Mouse (Mus musculus): Measurements from ENCODE around the gene Gm10282. TPM values are rescaled to one million over a fixed set of nuclear protein-coding genes. Genes with fewer than 3 reads are reported as not detected.

Gm10282 gene
- polyA plus RNA-seq, 1 experiment from 2014 or later: 7.2 TPM

DNA sequence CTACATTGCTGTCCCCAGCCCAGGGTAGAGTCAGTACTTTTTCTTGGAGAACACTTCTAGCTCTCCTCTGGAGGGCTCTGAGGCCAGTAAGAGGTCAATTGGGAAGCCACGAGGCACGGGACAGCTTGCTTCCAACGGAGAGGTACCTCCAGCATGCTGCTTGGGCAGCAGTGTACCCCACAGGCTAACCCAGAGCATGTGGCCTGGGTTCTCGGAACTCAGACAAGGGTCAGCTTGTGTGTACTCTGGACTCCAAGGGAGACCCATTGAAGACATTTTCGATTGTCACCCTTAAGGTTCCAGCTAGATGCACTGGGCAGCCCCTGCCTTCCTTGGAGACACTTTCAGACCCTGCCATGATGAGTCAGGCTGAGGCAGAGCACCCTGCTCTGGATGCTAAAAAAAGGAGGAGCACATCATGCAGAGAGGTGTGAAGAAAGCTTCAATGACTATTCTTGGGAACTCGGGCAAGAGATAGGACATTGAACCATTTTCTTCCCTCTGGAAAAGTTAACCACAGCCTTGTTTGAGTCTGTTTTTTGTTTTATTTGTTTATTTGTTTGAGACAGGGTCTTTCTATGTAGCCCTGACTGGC is 18.2 kb upstream of the Gm10282 start:
- H3K4me1 ChIP-seq (replicated peaks): peaks cover 40% of the 10 kb centered on the region
- 0 out of 2 replicates have a peak overlapping the region, but pooled peaks have one; percentile 18 for H3K4me2 ChIP-seq
- H3K36me3 ChIP-seq (replicated peaks): no peaks in the 10 kb centered on the region
- peaks cover 50% of the 10 kb centered on the region for H3K27me3 ChIP-seq
- H3K9me3 ChIP-seq (replicated peaks): no peaks in the 10 kb centered on the region
- H3K27ac ChIP-seq (replicated peaks): no peak overlapping the region
- no peak overlapping the region for H3K9ac ChIP-seq
- no peak overlapping the region for H3K4me3 ChIP-seq (replicated peaks)
- WGBS (ENCODE audit: insufficient replicate concordance): 42% methylated on average over 6 of the region's 6 CpGs
- no peak for ATAC-seq (ENCODE audit: insufficient read depth)

DNA sequence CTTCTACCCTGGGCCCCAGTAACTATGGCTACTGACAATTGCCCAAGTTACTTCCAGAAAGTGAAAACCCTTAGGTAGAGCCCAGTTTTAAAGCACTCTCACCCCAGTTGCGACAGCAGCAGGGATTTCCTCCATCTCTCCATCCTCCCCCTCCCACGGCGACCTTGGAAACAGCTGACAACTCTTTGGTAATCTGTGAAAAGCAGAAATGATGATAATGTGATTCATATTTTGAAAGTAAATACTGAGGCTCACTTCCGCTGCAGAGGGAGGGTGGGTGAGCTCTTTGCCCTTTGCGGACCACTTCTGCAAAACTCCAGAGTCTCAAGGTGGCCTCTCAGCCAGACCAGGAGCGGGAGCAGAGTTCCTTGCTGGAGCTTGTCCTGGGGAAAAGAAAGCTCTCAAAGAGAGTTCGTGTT is 17.4 kb upstream of the Gm10282 start:
- Histone ChIP-seq H3K36me3 (replicated peaks) (no peaks in the 10 kb centered on the region), H3K4me2 (peak overlapping the region; percentile 81; the same call in 1 of the 2 replicates), H3K27me3 (peaks cover 56% of the 10 kb centered on the region), H3K27ac (replicated peaks) (no peak overlapping the region), H3K9ac (no peak overlapping the region), H3K4me1 (replicated peaks) (peaks cover 44% of the 10 kb centered on the region), H3K9me3 (replicated peaks) (no peaks in the 10 kb centered on the region), H3K4me3 (replicated peaks) (no peak overlapping the region)
- no peak for ATAC-seq (ENCODE audit: insufficient read depth)
- 26% methylated on average over 7 of the region's 7 CpGs for WGBS (ENCODE audit: insufficient replicate concordance)

DNA sequence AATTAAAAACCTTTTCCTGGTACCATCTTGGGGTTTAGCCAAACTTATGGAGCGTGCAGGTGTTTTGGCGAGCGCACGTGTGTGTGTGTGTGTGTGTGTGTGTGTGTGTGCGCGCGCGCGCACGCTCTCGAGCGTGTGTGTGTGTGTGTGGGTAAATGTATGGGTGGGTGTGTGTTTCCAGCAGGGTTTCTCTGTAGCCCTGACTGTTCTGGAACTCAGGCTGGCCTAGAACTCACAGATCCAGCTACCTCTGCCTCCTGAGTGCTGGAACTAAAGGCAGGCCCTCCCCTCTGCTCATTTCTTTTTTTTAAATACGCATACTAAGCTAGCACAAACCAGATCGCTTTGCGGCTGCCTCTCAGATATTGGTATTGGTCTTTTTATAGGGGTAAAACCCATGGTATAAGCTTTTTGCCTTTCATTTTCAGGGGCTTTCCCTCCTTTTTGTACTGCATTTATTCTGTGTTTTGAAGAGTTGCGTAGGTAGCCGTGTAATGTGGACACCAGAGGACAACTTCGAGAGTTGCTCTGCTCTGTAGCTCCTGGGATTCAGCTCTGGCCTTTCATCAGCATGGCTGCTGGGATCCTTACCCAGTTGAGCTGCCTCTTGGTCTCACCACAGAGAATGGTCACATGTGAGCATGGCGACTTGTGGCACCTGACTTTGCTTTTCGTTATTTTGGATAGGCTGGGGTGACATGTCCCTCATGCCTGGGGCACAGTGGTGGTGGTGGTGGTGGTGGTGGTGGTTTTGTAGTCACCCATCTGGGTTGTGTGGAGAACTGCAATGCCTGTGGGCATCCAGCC is 16.8 kb upstream of the Gm10282 start:
- H3K9me3 ChIP-seq (replicated peaks): no peaks in the 10 kb centered on the region
- H3K4me1 ChIP-seq (replicated peaks): peaks cover 51% of the 10 kb centered on the region
- H3K36me3 ChIP-seq (replicated peaks): no peaks in the 10 kb centered on the region
- 0 out of 2 replicates have a peak overlapping the region, but pooled peaks have one; percentile 24 for H3K27ac ChIP-seq (replicated peaks)
- H3K4me2 ChIP-seq: peak overlapping the region; percentile 81; the same call in 1 of the 2 replicates
- 0 out of 2 replicates have a peak overlapping the region, but pooled peaks have one; percentile 62 for H3K4me3 ChIP-seq (replicated peaks)
- H3K27me3 ChIP-seq: peaks cover 59% of the 10 kb centered on the region
- WGBS (ENCODE audit: insufficient replicate concordance): 86% methylated on average over 20 of the region's 20 CpGs
- no peak overlapping the region for H3K9ac ChIP-seq
- no peak for ATAC-seq (ENCODE audit: insufficient read depth)

DNA sequence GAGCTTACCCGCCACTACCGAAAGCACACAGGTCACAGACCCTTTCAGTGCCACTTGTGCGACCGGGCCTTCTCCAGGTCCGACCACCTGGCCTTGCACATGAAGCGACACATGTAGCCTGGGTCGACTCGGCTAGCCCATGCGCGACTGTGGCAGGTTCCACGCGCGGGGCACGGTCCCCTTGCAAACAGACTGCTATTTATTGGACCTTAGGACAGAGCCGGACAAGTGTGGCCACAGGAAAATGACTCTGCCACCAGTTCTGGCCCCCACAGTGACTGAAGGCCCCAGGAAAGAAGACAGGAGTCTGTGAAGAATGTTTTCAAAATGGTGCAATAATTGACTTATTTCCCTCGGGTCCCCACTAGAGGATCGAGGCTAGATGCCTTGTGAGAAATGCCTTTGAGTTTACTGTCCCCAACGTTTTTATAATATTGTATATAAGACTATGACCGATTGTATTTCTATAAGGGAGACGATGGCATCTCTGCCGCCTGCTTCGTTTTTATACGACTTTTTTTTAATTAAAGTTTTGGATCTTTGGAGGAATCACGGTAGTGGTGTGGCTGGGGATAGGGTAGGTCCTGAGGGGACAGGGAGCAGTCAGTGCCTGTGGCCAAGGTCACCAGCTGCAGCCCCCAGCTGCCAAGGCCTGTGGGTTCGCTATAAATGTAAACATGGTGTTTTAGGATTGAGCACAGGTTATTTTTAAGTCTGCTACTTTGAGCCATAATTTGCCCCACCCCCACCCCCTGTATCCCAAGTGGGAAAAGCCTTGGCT is 15.9 kb upstream of the Gm10282 start:
- H3K36me3 ChIP-seq (replicated peaks): no peaks in the 10 kb centered on the region
- H3K27me3 ChIP-seq: peaks cover 59% of the 10 kb centered on the region
- no peak overlapping the region for H3K9ac ChIP-seq
- H3K4me2 ChIP-seq: peak overlapping the region; percentile 81
- ATAC-seq (ENCODE audit: insufficient read depth): no peak
- peaks cover 57% of the 10 kb centered on the region for H3K4me1 ChIP-seq (replicated peaks)
- whole genome bisulfite sequencing (ENCODE audit: insufficient replicate concordance): 56% methylated on average over 25 of the region's 25 CpGs
- H3K4me3 ChIP-seq (replicated peaks): peak overlapping the region; percentile 62
- H3K9me3 ChIP-seq (replicated peaks): no peaks in the 10 kb centered on the region
- no peak overlapping the region for H3K27ac ChIP-seq (replicated peaks)

GRCm38 (mm10) chr8:72319921-72320802 is 15.1 kb upstream of the Gm10282 start:
- H3K36me3 ChIP-seq (replicated peaks): no peaks in the 10 kb centered on the region
- no peak for ATAC-seq (ENCODE audit: insufficient read depth)
- peaks cover 57% of the 10 kb centered on the region for H3K4me1 ChIP-seq (replicated peaks)
- H3K9ac ChIP-seq: peak overlapping the region; percentile 42
- peak overlapping the region; percentile 62 for H3K4me3 ChIP-seq (replicated peaks)
- WGBS (ENCODE audit: insufficient replicate concordance): 10% methylated on average over 55 of the region's 55 CpGs
- H3K27me3 ChIP-seq: peaks cover 59% of the 10 kb centered on the region
- H3K27ac ChIP-seq (replicated peaks): no peak overlapping the region
- H3K9me3 ChIP-seq (replicated peaks): no peaks in the 10 kb centered on the region
- peak overlapping the region; percentile 81 for H3K4me2 ChIP-seq

GRCm38 (mm10) chr8:72319397-72319796 is 14.3 kb upstream of the Gm10282 start:
- H3K9me3 ChIP-seq (replicated peaks): no peaks in the 10 kb centered on the region
- peak overlapping the region; percentile 62 for H3K4me3 ChIP-seq (replicated peaks)
- peaks cover 57% of the 10 kb centered on the region for H3K4me1 ChIP-seq (replicated peaks)
- H3K27me3 ChIP-seq: peaks cover 59% of the 10 kb centered on the region
- peak overlapping the region; percentile 42 for H3K9ac ChIP-seq
- ATAC-seq (ENCODE audit: insufficient read depth): peak; percentile 2; the same call in 1 of the 2 replicates
- peak overlapping the region; percentile 81 for H3K4me2 ChIP-seq
- no peaks in the 10 kb centered on the region for H3K36me3 ChIP-seq (replicated peaks)
- WGBS (ENCODE audit: insufficient replicate concordance): under 1% methylated on average over 46 of the region's 48 CpGs
- H3K27ac ChIP-seq (replicated peaks): no peak overlapping the region

DNA sequence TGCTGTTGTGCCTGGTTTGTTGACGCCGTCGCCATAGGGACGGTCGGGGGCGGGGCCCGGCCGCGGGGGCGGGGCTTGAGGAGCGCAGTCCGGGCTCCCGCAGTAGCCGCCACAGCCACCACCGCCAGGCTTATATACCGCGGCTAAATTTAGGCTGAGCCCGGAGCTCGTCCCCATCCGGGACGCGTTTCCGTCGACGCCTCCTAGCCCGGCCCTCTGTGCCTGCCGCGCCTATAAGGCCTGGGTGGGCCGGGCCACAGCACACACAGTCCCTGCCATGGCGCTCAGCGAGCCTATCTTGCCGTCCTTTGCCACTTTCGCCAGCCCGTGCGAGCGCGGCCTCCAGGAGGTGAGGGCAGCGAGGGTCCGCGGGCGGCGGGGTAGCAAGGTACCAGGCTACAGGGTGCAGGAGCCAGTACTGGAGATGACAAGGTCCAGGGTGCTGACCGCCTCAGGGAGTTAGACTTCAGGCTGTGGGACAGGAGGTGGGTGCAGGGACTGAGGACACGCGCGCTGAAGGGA is 13.8 kb upstream of the Gm10282 start, which contains the start of gene Klf2:
Gene Klf2 (plus strand): TSS at position 233 of the 522 bp plus-strand sequence.
- no peaks in the 10 kb centered on the region for H3K9me3 ChIP-seq (replicated peaks)
- peaks cover 59% of the 10 kb centered on the region for H3K27me3 ChIP-seq
- H3K4me1 ChIP-seq (replicated peaks): peaks cover 57% of the 10 kb centered on the region
- no peaks in the 10 kb centered on the region for H3K36me3 ChIP-seq (replicated peaks)
- no peak within 1 kb of the TSS for H3K27ac ChIP-seq (replicated peaks)
- 0% methylated on average over 46 of the region's 46 CpGs for WGBS (ENCODE audit: insufficient replicate concordance)
- peak within 1 kb of the TSS; percentile 81 for H3K4me2 ChIP-seq
- H3K9ac ChIP-seq: peak within 1 kb of the TSS; percentile 46
- ATAC-seq (ENCODE audit: insufficient read depth): peak; percentile 90
- H3K4me3 ChIP-seq (replicated peaks): peak within 1 kb of the TSS; percentile 62

DNA sequence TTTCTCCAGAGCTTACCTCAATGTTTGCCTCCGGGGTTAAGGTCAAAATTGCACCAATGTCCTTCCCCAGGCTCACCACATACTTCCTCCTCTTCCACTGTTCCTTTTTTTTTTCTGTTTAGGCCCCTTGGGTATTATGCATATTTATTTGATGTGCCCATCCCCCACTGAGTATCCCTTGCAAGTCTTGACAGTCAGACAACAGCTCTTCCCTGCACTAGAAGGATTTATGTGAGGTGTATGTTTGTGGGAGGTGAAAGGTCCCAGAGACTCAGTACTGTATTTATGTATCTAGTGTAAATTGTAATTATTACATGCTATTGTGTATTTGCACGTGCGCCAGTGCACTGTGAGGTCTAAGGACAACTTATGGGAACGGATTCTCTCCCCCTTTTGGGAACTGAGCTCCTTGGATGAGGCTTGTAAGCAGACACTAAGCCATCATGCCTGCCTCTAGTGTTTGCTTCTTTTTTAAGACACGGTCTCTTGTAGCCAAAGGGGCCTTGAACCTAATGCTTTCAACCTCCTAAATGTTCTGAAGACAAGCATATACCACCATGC is 12.8 kb upstream of the Gm10282 start:
- no peak overlapping the region for H3K9ac ChIP-seq
- WGBS (ENCODE audit: insufficient replicate concordance): 26% methylated on average over 5 of the region's 5 CpGs
- H3K27me3 ChIP-seq: peaks cover 53% of the 10 kb centered on the region
- H3K4me3 ChIP-seq (replicated peaks): no peak overlapping the region
- no peaks in the 10 kb centered on the region for H3K9me3 ChIP-seq (replicated peaks)
- no peaks in the 10 kb centered on the region for H3K36me3 ChIP-seq (replicated peaks)
- no peak overlapping the region for H3K4me2 ChIP-seq
- H3K27ac ChIP-seq (replicated peaks): no peak overlapping the region
- ATAC-seq (ENCODE audit: insufficient read depth): no peak
- peaks cover 59% of the 10 kb centered on the region for H3K4me1 ChIP-seq (replicated peaks)

DNA sequence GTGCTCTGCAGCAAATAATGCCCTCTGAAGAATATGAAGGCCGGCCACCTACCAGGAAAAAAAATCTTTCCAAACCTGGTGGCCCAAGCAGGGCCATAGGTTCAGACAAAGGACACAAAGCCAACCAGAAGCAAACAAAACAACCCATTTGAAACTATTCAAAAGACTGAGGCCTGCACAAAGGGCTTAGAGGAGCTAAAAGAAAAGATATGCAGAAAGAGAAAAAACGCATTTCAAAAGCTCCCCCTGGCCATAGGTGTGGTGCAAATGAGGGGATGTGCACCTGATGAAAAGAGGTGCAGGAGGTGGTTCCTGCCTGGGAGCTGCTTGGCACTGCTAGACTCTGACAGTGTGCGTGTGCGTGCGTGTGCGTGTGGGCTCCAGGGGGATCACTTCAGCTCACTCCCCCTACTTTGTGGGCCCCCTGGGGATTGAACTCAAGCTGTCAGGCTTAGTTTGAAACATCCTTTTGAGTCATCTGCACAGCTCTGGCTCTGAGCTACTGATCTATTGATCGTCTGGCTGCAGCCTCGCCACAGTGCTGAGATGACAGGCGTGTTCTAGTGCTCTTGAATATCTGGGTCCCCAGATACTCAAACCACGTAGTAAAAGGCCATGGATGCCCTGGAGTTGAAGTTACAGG is 11.1 kb upstream of the Gm10282 start:
- 57% methylated on average over 10 of the region's 10 CpGs for WGBS (ENCODE audit: insufficient replicate concordance)
- H3K9ac ChIP-seq: no peak overlapping the region
- no peak for ATAC-seq (ENCODE audit: insufficient read depth)
- no peak overlapping the region for H3K4me2 ChIP-seq
- peaks cover 50% of the 10 kb centered on the region for H3K4me1 ChIP-seq (replicated peaks)
- H3K27ac ChIP-seq (replicated peaks): no peak overlapping the region
- H3K4me3 ChIP-seq (replicated peaks): no peak overlapping the region
- no peaks in the 10 kb centered on the region for H3K36me3 ChIP-seq (replicated peaks)
- H3K27me3 ChIP-seq: peaks cover 37% of the 10 kb centered on the region
- no peaks in the 10 kb centered on the region for H3K9me3 ChIP-seq (replicated peaks)

Data from liver, embryonic 15.5 days (tissue).